Mouse (Mus musculus): Measurements from ENCODE around the gene C1qtnf1. TPM values are rescaled to one million over a fixed set of nuclear protein-coding genes. Genes with fewer than 3 reads are reported as not detected.

The C1qtnf1 gene
- polyA plus RNA-seq, 1 experiment from 2014 or later: 2.5 TPM

DNA sequence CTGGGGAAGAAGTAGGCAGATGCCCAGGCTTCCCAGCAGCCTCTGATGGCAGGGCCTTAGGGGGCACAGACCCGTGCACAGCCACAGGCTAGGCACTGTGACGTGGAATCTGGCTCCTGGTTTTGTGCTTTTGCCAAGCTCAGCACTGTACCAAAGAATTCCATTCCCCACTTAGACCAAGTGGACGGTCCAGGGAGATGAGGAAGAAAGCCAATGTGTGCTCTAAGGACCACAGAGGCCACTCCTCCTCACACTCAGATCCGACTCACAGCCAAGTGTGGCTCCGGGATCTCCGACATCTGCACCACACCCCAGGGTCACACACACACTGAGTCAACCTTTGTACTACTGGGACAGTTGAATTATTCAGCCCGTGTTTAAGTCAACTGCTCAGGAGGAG is 12.0 kb upstream of the C1qtnf1 start:
- WGBS: 87% methylated on average over 7 of the region's 7 CpGs
- Histone ChIP-seq H3K27ac (ENCODE audit: low read depth, low read length) (no peak overlapping the region), H3K9me3 (ENCODE audit: control insufficient read depth, low read length) (no peaks in the 10 kb centered on the region), H3K9ac (ENCODE audit: low read length) (no peak overlapping the region), H3K4me1 (ENCODE audit: control insufficient read depth, insufficient read depth, low read length) (peaks cover 4% of the 10 kb centered on the region), H3K4me2 (ENCODE audit: low read depth) (no peak overlapping the region), H3K4me3 (ENCODE audit: low read depth, low read length) (no peak overlapping the region), H3K27me3 (ENCODE audit: control insufficient read depth, insufficient read depth, low read length) (no peaks in the 10 kb centered on the region), H3K36me3 (ENCODE audit: control insufficient read depth, insufficient read depth, low read length) (peaks cover 8% of the 10 kb centered on the region)
- ATAC-seq (ENCODE audit: insufficient read depth, low FRiP score, low TSS enrichment): no peak
- no peak for DNase-seq (ENCODE audit: low spot score)

DNA sequence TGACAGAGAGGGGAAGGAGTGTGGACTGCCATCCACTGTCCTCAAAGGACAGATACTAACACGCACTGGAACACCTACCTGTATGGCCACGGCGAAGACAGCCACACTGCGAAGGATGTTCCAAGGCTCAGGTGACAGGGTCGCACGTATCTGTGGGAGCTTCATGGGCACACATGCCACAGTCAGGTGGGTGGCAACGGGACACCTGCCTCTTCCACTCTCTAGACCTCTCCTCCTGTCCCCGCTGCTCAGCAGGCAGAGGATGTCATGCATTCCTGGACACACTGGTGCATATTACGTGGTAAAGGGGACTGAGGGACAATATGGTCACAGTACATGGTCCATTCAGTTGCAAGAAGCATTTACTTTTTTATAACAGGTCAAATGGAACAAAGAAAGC is 10.5 kb upstream of the C1qtnf1 start:
- Histone ChIP-seq H3K36me3 (ENCODE audit: control insufficient read depth, insufficient read depth, low read length) (peaks cover 3% of the 10 kb centered on the region; the same call in 1 of the 2 replicates), H3K27ac (ENCODE audit: low read depth, low read length) (no peak overlapping the region), H3K4me2 (ENCODE audit: low read depth) (no peak overlapping the region)

DNA sequence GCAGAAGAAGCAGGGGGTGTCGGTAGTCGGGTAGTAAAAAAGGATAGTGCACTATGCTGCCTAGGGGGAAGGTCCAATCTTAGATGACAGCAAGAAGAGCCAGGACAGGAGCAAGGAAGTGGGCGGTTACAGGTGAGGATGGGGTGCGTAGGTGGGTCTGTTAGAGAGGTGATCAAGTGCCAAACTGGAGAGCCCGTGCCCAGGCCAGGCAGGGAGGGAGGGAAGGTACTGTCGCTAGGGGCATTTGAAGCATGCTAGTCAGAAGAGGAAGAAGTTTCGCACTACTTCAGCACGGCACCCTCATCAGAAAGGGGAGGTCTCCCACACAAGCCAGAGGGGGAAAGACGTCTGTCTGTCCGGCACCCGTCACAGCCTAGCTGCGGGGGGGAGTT is 9.6 kb upstream of the C1qtnf1 start:
- H3K9ac ChIP-seq (ENCODE audit: low read length): peak overlapping the region; percentile 90
- ATAC-seq (ENCODE audit: insufficient read depth, low FRiP score, low TSS enrichment): peak; percentile 20
- H3K27ac ChIP-seq (ENCODE audit: low read depth, low read length): no peak overlapping the region
- H3K9me3 ChIP-seq (ENCODE audit: control insufficient read depth, low read length): no peaks in the 10 kb centered on the region
- H3K27me3 ChIP-seq (ENCODE audit: control insufficient read depth, insufficient read depth, low read length): no peaks in the 10 kb centered on the region
- DNase-seq (ENCODE audit: low spot score): no peak
- H3K36me3 ChIP-seq (ENCODE audit: control insufficient read depth, insufficient read depth, low read length): peaks cover 3% of the 10 kb centered on the region; the same call in 1 of the 2 replicates
- peaks cover 5% of the 10 kb centered on the region for H3K4me1 ChIP-seq (ENCODE audit: control insufficient read depth, insufficient read depth, low read length)
- H3K4me3 ChIP-seq (ENCODE audit: low read depth, low read length): peak overlapping the region; percentile 83
- H3K4me2 ChIP-seq (ENCODE audit: low read depth): peak overlapping the region; percentile 71
- 5% methylated on average over 12 of the region's 12 CpGs for WGBS

More for the DNA sequence above, 10.5 kb upstream of the C1qtnf1 start:
- ATAC-seq (ENCODE audit: insufficient read depth, low FRiP score, low TSS enrichment) (no peak), DNase-seq (ENCODE audit: low spot score) (no peak)
- Histone ChIP-seq H3K4me3 (ENCODE audit: low read depth, low read length) (no peak overlapping the region), H3K9ac (ENCODE audit: low read length) (peak overlapping the region; percentile 2; the same call in 1 of the 2 replicates), H3K9me3 (ENCODE audit: control insufficient read depth, low read length) (no peaks in the 10 kb centered on the region), H3K4me1 (ENCODE audit: control insufficient read depth, insufficient read depth, low read length) (peaks cover 4% of the 10 kb centered on the region), H3K27me3 (ENCODE audit: control insufficient read depth, insufficient read depth, low read length) (no peaks in the 10 kb centered on the region)
- 92% methylated on average over 9 of the region's 9 CpGs for WGBS

DNA sequence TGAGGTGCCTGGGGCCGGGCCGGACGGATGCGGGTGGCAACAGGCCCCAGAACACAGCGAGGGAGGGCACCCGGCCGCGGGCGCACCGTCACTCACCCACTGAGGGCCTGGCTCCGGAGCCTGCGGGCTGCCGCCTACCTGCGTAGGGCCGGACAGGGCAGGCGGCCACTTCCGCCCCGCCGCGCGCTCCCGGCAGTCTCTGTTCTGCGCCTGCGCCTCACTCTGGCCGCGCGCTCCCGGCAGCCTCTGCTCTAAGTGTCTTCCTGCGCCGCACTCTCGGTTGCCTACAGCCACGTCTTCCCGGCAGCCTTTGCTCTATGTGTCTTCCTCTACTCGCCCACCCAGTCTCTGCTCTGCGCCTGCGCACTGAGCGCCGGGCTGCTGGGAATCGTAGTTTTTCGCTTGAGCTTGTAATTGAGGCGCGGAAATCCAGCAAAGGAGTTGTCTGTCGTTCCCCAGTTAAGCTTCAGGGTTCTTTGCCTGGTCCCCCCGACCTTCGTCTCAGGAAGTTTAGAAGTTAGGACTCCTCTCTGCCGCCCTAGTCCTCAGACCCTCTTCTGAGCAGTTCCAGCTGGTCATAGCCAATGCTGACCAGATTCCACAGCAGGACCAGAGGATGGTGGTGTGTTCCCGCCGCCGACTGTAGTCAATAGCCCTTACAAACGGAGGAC is 9.0 kb upstream of the C1qtnf1 start, which contains the start of gene Cant1:
Cant1 (minus strand) TSS at position 253 of the 671 bp plus-strand sequence.
- peaks cover 10% of the 10 kb centered on the region for H3K4me1 ChIP-seq (ENCODE audit: control insufficient read depth, insufficient read depth, low read length)
- H3K4me2 ChIP-seq (ENCODE audit: low read depth): peak within 1 kb of the TSS; percentile 79
- peak within 1 kb of the TSS; percentile 83 for H3K4me3 ChIP-seq (ENCODE audit: low read depth, low read length)
- peaks cover 3% of the 10 kb centered on the region; the same call in 1 of the 2 replicates for H3K36me3 ChIP-seq (ENCODE audit: control insufficient read depth, insufficient read depth, low read length)
- no peaks in the 10 kb centered on the region for H3K27me3 ChIP-seq (ENCODE audit: control insufficient read depth, insufficient read depth, low read length)
- ATAC-seq (ENCODE audit: insufficient read depth, low FRiP score, low TSS enrichment): peak; percentile 93
- no peaks in the 10 kb centered on the region for H3K9me3 ChIP-seq (ENCODE audit: control insufficient read depth, low read length)
- 0 out of 2 replicates have a peak within 1 kb of the TSS, but pooled peaks have one; percentile 10 for H3K27ac ChIP-seq (ENCODE audit: low read depth, low read length)
- DNase-seq (ENCODE audit: low spot score): peak; percentile 98
- peak within 1 kb of the TSS; percentile 90 for H3K9ac ChIP-seq (ENCODE audit: low read length)
- WGBS: under 1% methylated on average over 48 of the region's 50 CpGs

DNA sequence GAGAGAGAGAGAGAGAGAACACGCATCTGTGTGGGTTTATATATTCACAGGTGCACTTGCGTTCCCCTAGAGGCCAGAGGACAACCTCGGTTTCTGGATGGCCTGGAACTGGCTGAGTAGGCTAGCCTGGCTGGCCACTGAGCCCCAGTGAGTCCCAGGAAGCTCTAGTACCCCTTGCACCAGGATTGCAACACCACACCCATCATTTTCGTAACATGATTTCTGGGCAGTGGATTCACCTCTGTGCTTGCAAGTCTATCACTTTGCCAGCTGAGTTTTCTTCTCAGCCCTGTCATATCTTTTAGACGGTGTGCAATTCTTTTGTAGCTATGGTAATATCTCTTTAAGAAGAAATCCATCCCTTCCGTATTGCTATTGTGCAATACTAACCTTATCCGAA is 7.7 kb upstream of the C1qtnf1 start:
- H3K4me3 ChIP-seq (ENCODE audit: low read depth, low read length): no peak overlapping the region
- H3K36me3 ChIP-seq (ENCODE audit: control insufficient read depth, insufficient read depth, low read length): peaks cover 3% of the 10 kb centered on the region; the same call in 1 of the 2 replicates
- no peak overlapping the region for H3K27ac ChIP-seq (ENCODE audit: low read depth, low read length)
- ATAC-seq (ENCODE audit: insufficient read depth, low FRiP score, low TSS enrichment) (no peak), DNase-seq (ENCODE audit: low spot score) (no peak)
- peaks cover 10% of the 10 kb centered on the region for H3K4me1 ChIP-seq (ENCODE audit: control insufficient read depth, insufficient read depth, low read length)
- H3K9ac ChIP-seq (ENCODE audit: low read length): no peak overlapping the region
- WGBS: 85% methylated on average over 7 of the region's 7 CpGs
- H3K9me3 ChIP-seq (ENCODE audit: control insufficient read depth, low read length): no peaks in the 10 kb centered on the region
- no peak overlapping the region for H3K4me2 ChIP-seq (ENCODE audit: low read depth)
- H3K27me3 ChIP-seq (ENCODE audit: control insufficient read depth, insufficient read depth, low read length): no peaks in the 10 kb centered on the region

DNA sequence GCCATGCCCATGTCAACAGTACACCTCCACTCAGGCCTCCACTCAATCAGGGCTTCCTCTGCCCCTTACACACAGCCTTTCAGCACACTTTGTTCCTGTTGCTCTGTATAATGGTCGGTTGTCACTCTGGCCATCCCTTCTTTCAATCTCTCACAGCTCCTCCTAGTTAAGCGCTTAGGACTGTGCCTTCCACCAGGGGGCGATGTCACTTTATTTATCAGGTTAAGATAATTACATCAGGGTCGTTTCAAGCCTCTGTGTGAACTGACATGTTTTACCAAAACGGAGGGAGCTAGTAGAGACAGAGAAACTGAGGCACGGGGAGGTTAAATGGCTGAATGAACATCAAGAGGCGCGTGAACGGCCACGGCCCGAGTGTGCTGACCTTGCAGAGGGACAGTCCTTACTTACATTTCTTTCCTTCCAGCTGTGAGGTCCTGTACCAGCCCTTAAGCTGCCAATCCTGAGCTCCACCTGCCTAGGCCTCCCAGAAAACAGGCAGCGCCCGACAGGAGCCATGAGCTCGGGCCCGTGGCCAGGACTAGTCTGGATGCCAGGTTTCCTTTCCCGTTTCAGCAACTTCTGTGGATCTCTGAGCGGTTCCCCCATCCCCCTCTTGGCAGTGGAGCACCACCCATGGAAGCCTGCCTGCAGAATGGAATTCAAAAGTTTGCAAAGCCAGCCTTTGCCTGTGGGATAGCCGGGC is 4.6 kb upstream of the C1qtnf1 start:
- H3K27ac ChIP-seq (ENCODE audit: low read depth, low read length): no peak overlapping the region
- H3K4me2 ChIP-seq (ENCODE audit: low read depth): peak overlapping the region; percentile 21
- WGBS: 10% methylated on average over 18 of the region's 18 CpGs
- DNase-seq (ENCODE audit: low spot score) (peak; percentile 82), ATAC-seq (ENCODE audit: insufficient read depth, low FRiP score, low TSS enrichment) (no peak)
- no peak overlapping the region for H3K9ac ChIP-seq (ENCODE audit: low read length)
- no peaks in the 10 kb centered on the region for H3K36me3 ChIP-seq (ENCODE audit: control insufficient read depth, insufficient read depth, low read length)
- H3K27me3 ChIP-seq (ENCODE audit: control insufficient read depth, insufficient read depth, low read length): no peaks in the 10 kb centered on the region
- H3K4me1 ChIP-seq (ENCODE audit: control insufficient read depth, insufficient read depth, low read length): peaks cover 13% of the 10 kb centered on the region
- H3K9me3 ChIP-seq (ENCODE audit: control insufficient read depth, low read length): no peaks in the 10 kb centered on the region
- no peak overlapping the region for H3K4me3 ChIP-seq (ENCODE audit: low read depth, low read length)

DNA sequence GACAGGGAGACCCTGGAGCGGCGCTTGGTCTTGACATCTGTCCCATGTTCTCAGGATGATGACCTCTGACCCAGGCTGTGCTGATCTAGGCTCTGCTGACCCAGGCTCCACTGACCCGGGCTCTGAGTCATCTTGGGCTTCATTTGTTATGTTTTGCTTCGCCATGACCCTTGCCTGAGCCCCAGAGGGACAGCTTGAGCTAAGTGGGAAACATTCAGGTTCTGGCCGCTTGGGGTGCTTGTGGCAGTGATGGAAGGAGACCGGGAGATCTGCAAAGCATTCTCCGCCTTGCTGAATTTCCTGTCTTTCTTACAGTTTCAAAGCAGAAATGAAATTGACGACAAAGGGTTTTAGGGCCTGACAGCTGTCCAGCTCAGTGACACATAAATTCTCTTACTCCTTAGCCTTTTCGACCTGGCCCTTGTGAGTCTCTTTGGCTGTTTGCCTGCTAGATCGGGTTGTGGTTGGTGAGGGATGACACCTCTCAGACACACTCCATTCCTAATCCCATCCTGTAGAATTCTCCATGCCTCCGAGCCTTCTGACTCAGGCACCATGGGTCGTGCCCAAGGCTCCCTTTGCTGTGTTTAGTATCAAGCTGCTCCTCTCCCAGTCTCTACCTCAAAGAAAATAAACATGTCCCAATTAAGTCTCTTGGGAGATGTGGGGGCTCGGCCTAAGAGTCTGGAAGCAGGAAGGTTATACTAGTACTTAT is 3.2 kb upstream of the C1qtnf1 start:
- no peak for ATAC-seq (ENCODE audit: insufficient read depth, low FRiP score, low TSS enrichment)
- H3K9ac ChIP-seq (ENCODE audit: low read length): no peak overlapping the region
- no peaks in the 10 kb centered on the region for H3K9me3 ChIP-seq (ENCODE audit: control insufficient read depth, low read length)
- 58% methylated on average over 13 of the region's 13 CpGs for WGBS
- H3K4me2 ChIP-seq (ENCODE audit: low read depth): no peak overlapping the region
- no peak overlapping the region for H3K27ac ChIP-seq (ENCODE audit: low read depth, low read length)
- H3K27me3 ChIP-seq (ENCODE audit: control insufficient read depth, insufficient read depth, low read length): no peaks in the 10 kb centered on the region
- no peak for DNase-seq (ENCODE audit: low spot score)
- peaks cover 22% of the 10 kb centered on the region for H3K4me1 ChIP-seq (ENCODE audit: control insufficient read depth, insufficient read depth, low read length)
- no peak overlapping the region for H3K4me3 ChIP-seq (ENCODE audit: low read depth, low read length)
- no peaks in the 10 kb centered on the region for H3K36me3 ChIP-seq (ENCODE audit: control insufficient read depth, insufficient read depth, low read length)

DNA sequence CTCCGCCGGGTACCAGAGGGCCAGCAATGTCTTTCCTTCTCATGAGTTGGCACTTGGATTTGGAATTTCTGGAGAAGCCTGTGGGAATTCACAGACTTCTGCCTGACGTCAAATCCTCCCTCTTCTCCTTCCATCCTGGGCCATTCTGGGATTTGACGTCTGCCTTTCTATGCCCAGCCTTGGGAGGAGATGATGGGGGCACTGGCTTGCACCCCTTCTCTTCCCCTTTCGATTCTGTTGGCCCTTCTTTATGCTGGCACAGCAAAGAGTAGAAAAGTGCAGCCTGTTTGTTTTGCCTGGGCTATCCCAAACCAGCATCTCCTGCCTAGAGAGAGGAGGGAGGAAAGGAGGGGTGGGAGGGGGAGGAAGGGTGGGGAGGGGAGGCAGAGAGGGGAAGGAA is 1.2 kb upstream of the C1qtnf1 start:
- no peaks in the 10 kb centered on the region for H3K36me3 ChIP-seq (ENCODE audit: control insufficient read depth, insufficient read depth, low read length)
- H3K27ac ChIP-seq (ENCODE audit: low read depth, low read length): no peak overlapping the region
- no peaks in the 10 kb centered on the region for H3K27me3 ChIP-seq (ENCODE audit: control insufficient read depth, insufficient read depth, low read length)
- no peak overlapping the region for H3K4me2 ChIP-seq (ENCODE audit: low read depth)
- peaks cover 22% of the 10 kb centered on the region for H3K4me1 ChIP-seq (ENCODE audit: control insufficient read depth, insufficient read depth, low read length)
- no peak for DNase-seq (ENCODE audit: low spot score)
- no peak overlapping the region for H3K9ac ChIP-seq (ENCODE audit: low read length)
- no peak overlapping the region for H3K4me3 ChIP-seq (ENCODE audit: low read depth, low read length)
- WGBS: 79% methylated on average over 5 of the region's 5 CpGs
- ATAC-seq (ENCODE audit: insufficient read depth, low FRiP score, low TSS enrichment): no peak
- H3K9me3 ChIP-seq (ENCODE audit: control insufficient read depth, low read length): no peaks in the 10 kb centered on the region

Data from neural tube, embryonic 11.5 days (tissue).